Mouse (Mus musculus) lung, adult 2 months (tissue): ENCODE measurements around the gene Gm4559.
"Not testable (repeated sequence)": the region's sequence is repeated elsewhere in the genome, so short reads cannot be mapped to it uniquely, and the experiment has no call there.

Source experiments
- CTCF ChIP-seq: fragments of 200-500 bp; IDR thresholded peaks from 2 replicates; pipeline ENCODE4 v1.5.1; 2011; ENCODE audit warnings: mild to moderate bottlenecking, low read length, control low read depth; ENCODE audit not compliant: insufficient read depth
- POLR2A ChIP-seq: fragments of 200-500 bp; IDR thresholded peaks from 2 replicates; pipeline ENCODE4 v1.6.1; 2011; ENCODE audit warnings: low read depth, mild to moderate bottlenecking, control low read depth, low read length, borderline replicate concordance; ENCODE audit errors: extremely low read depth

DNA sequence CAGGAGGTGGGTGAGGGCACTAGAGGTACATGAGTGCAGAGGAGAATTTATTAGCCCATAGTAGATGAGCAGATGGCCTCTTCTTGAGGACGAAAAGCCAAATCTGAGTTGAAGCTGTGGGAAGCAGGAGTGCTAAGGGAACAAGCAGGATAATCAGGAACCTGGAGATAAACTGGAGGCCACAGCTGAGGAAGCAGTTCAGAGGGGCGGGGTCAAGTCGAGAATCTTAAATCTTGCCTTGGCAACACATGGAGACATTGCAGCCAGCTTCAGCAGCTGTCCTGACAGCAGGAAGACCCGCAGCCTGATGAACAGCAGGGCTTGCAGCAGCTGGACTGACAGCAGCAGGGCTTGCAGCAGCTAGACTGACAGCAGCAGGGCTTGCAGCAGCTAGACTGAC is 21.9 kb upstream of the Gm4559 start:
- not testable (repeated sequence) for TF ChIP-seq POLR2A, CTCF
